Mouse (Mus musculus) stomach, embryonic 15.5 days (tissue): ENCODE data around the gene Olfr273. TPM values are rescaled to one million over a fixed set of nuclear protein-coding genes. Genes with fewer than 3 reads are reported as not detected.
"Not testable (repeated sequence)": the region's sequence is repeated elsewhere in the genome, so short reads cannot be mapped to it uniquely, and the experiment has no call there.

Experiments
- ATAC-seq: fragments of 200-750 bp; cut with Nextera tagmentation; 2 replicates; pipeline ENCODE4 v1.8.0; 2017; ENCODE audit warnings: low read depth, moderate number of reproducible peaks, moderate TSS enrichment; ENCODE audit not compliant: insufficient read depth, low FRiP score
- H3K27ac ChIP-seq: fragments of 300-500 bp; sonication (generic); 2 replicates; pipeline ENCODE4 v1.5.1; 2015; ENCODE audit warnings: mild to moderate bottlenecking, inconsistent platforms
- H3K27me3 ChIP-seq: fragments of 300-500 bp; sonication (generic); replicated peaks from 2 replicates; pipeline ENCODE4 v1.6.1; 2015; ENCODE audit warnings: inconsistent platforms
- H3K36me3 ChIP-seq: fragments of 300-500 bp; sonication (generic); 2 replicates; pipeline ENCODE4 v1.6.1; 2015; ENCODE audit warnings: inconsistent platforms
- H3K4me1 ChIP-seq: fragments of 300-500 bp; sonication (generic); 2 replicates; pipeline ENCODE4 v1.6.1; 2015; ENCODE audit warnings: inconsistent platforms
- H3K4me2 ChIP-seq: fragments of 300-500 bp; sonication (generic); 2 replicates; pipeline ENCODE4 v1.6.1; 2015; ENCODE audit warnings: mild to moderate bottlenecking, inconsistent platforms
- H3K4me3 ChIP-seq: fragments of 300-500 bp; sonication (generic); replicated peaks from 2 replicates; pipeline ENCODE4 v1.5.1; 2015; ENCODE audit warnings: inconsistent platforms
- H3K9ac ChIP-seq: fragments of 300-500 bp; sonication (generic); 2 replicates; pipeline ENCODE4 v1.6.1; 2015; ENCODE audit warnings: inconsistent platforms
- H3K9me3 ChIP-seq: fragments of 300-500 bp; sonication (generic); 2 replicates; pipeline ENCODE4 v1.6.1; 2016; ENCODE audit warnings: inconsistent platforms
- WGBS: fragments of 180-500 bp; shearing (Covaris S2); methylation state at CpG from one replicate; pipeline ENCODE4 v1.1.7; 2015; 5-methylcytosine and 5-hydroxymethylcytosine counted together
- polyA plus RNA-seq: library from polyadenylated mRNA; unstranded; fragments of >200 nt; fragmentation: Nextera tagmentation; extraction: Ambion mirVana; gene quantifications from 2 replicates; pipeline ENCODE4 v1.2.1, GENCODE M21; 2015

The Olfr273 gene
- polyA plus RNA-seq, result not detected in 2 replicates

- ATAC-seq, result no peak
- WGBS, result 68% methylated on average over 1 of the region's 1 CpGs
- no peaks in the 10 kb centered on the region for H3K27me3 ChIP-seq
- no peaks in the 10 kb centered on the region for H3K9me3 ChIP-seq
- H3K9ac ChIP-seq, result no peak within 1 kb of the TSS
- H3K4me3 ChIP-seq, result no peak within 1 kb of the TSS
- H3K36me3 ChIP-seq, result no peaks in the 10 kb centered on the region
- H3K4me2 ChIP-seq, result no peak within 1 kb of the TSS
- H3K4me1 ChIP-seq, result no peaks in the 10 kb centered on the region
- no peak within 1 kb of the TSS for H3K27ac ChIP-seq
Measured at GRCm38 (mm10) chr4:52859136-52859535, at the start of gene Olfr273. TSS of gene Olfr273 (minus strand) at chr4:52859236.

GRCm38 (mm10) chr4:52864156-52864555, 5.1 kb upstream of the Olfr273 start:
- H3K9me3 ChIP-seq, result no peaks in the 10 kb centered on the region
- H3K4me3 ChIP-seq, result no peak overlapping the region
- H3K27ac ChIP-seq, result no peak overlapping the region
- no peak overlapping the region for H3K4me2 ChIP-seq
- ATAC-seq, result no peak
- H3K9ac ChIP-seq, result no peak overlapping the region
- no peaks in the 10 kb centered on the region for H3K36me3 ChIP-seq
- H3K4me1 ChIP-seq, result no peaks in the 10 kb centered on the region
- no peaks in the 10 kb centered on the region for H3K27me3 ChIP-seq
- 91% methylated on average over 9 of the region's 9 CpGs for WGBS

GRCm38 (mm10) chr4:52849672-52850071, 9.4 kb downstream of the Olfr273 start:
- ATAC-seq, result no peak
- WGBS, result 78% methylated on average over 5 of the region's 5 CpGs
- H3K36me3 ChIP-seq, result no peaks in the 10 kb centered on the region

DNA sequence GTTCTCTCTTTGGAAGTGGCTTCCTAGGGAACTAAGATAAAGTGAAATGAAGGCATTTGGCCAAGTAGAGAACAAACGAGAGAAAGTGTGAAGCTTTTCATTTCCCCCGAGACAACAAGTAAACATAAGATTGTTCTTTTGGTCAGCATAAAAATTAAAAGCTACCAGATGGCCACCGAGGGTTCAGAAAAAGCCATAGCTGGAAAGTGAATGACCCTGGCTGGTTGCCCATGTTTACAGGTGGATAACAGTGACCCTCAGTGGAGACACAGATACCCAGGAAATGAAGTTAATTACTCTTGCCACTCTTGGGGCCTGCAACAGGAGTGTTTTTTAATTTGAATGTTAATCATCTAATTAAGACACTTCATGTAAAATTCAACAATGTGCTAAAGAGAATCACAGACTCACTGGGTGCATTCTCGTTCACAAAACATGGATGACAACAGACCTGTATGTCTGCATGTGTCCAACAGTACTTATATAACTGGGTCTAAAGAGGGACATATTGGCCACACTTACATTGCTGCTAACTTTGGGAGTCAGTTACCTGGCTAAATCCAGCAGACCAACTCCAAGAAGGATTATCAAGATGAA, 9.9 kb downstream of the Olfr273 start:
- no peak overlapping the region for H3K27ac ChIP-seq
- H3K36me3 ChIP-seq, result no peaks in the 10 kb centered on the region
- H3K4me2 ChIP-seq, result no peak overlapping the region
- WGBS, result 42% methylated on average over 4 of the region's 4 CpGs
- no peaks in the 10 kb centered on the region for H3K9me3 ChIP-seq
- H3K4me3 ChIP-seq, result no peak overlapping the region
- ATAC-seq, result no peak
- no peaks in the 10 kb centered on the region for H3K4me1 ChIP-seq
- H3K9ac ChIP-seq, result no peak overlapping the region
- H3K27me3 ChIP-seq, result no peaks in the 10 kb centered on the region

More at GRCm38 (mm10) chr4:52849672-52850071, 9.4 kb downstream of the Olfr273 start:
- Histone ChIP-seq H3K9me3 (no peaks in the 10 kb centered on the region), H3K4me2 (no peak overlapping the region), H3K9ac (no peak overlapping the region), H3K4me3 (no peak overlapping the region), H3K4me1 (no peaks in the 10 kb centered on the region), H3K27ac (no peak overlapping the region), H3K27me3 (no peaks in the 10 kb centered on the region)

GRCm38 (mm10) chr4:52845411-52845810, 13.6 kb downstream of the Olfr273 start:
- ATAC-seq, H3K27me3 ChIP-seq, H3K4me1 ChIP-seq, H3K4me3 ChIP-seq, H3K9ac ChIP-seq, H3K27ac ChIP-seq, H3K4me2 ChIP-seq, H3K36me3 ChIP-seq, H3K9me3 ChIP-seq: not testable (repeated sequence)
- WGBS, result 29% methylated on average over 1 of the region's 1 CpGs

GRCm38 (mm10) chr4:52821375-52821774, 37.7 kb downstream of the Olfr273 start:
- ATAC-seq, result no peak
- Histone ChIP-seq H3K27ac (no peak overlapping the region), H3K9ac (no peak overlapping the region), H3K36me3 (no peaks in the 10 kb centered on the region), H3K4me2 (no peak overlapping the region), H3K27me3 (no peaks in the 10 kb centered on the region), H3K4me3 (no peak overlapping the region), H3K9me3 (no peaks in the 10 kb centered on the region), H3K4me1 (no peaks in the 10 kb centered on the region)
- WGBS, result 92% methylated on average over 11 of the region's 11 CpGs

GRCm38 (mm10) chr4:52814304-52814703, 44.7 kb downstream of the Olfr273 start, which contains the start of gene Olfr275:
TSS of gene Olfr275 (plus strand) at chr4:52814604.
- Histone ChIP-seq H3K27ac (no peak within 1 kb of the TSS), H3K36me3 (no peaks in the 10 kb centered on the region), H3K4me2 (no peak within 1 kb of the TSS), H3K4me3 (no peak within 1 kb of the TSS), H3K9me3 (no peaks in the 10 kb centered on the region), H3K27me3 (no peaks in the 10 kb centered on the region), H3K4me1 (no peaks in the 10 kb centered on the region), H3K9ac (no peak within 1 kb of the TSS)
- 85% methylated on average over 2 of the region's 2 CpGs for WGBS
- no peak for ATAC-seq

GRCm38 (mm10) chr4:52811871-52812270, 47.2 kb downstream of the Olfr273 start:
- Histone ChIP-seq H3K4me3 (no peak overlapping the region), H3K27ac (no peak overlapping the region), H3K36me3 (no peaks in the 10 kb centered on the region), H3K9ac (no peak overlapping the region), H3K9me3 (no peaks in the 10 kb centered on the region), H3K4me1 (no peaks in the 10 kb centered on the region), H3K27me3 (no peaks in the 10 kb centered on the region), H3K4me2 (no peak overlapping the region)
- 28% methylated on average over 2 of the region's 2 CpGs for WGBS
- ATAC-seq, result no peak

Other genes starting within 250 kb of the Olfr273 start
- gene Olfr275, start 44.6 kb downstream of the Olfr273 start, polyA plus RNA-seq, result not detected in 2 replicates
- not detected in 2 replicates for gene Olfr272, start 59.9 kb upstream of the Olfr273 start, polyA plus RNA-seq
- gene Olfr270, start 105.3 kb upstream of the Olfr273 start, polyA plus RNA-seq, result not detected in 2 replicates
- gene Nipsnap3a, start 130.0 kb upstream of the Olfr273 start, polyA plus RNA-seq, result not detected in 2 replicates
- gene Nipsnap3b, start 152.6 kb upstream of the Olfr273 start, polyA plus RNA-seq, result 86.2 and 96.8 TPM in 2 replicates